Mouse (Mus musculus) G1E-ER4 (cell line): Measurements from ENCODE around the gene Sdc1. TPM values are rescaled to one million over a fixed set of nuclear protein-coding genes. Genes with fewer than 3 reads are reported as not detected.

Experiments used
- GATA1 ChIP-seq: IDR thresholded peaks from one replicate; pipeline ENCODE4 v1.8.0; 2012; ENCODE audit warnings: low read length, inconsistent platforms
- polyA plus RNA-seq: library from polyadenylated mRNA; stranded (reverse); fragments of >175 nt; gene quantifications from 2 replicates; pipeline ENCODE4 v1.2.3, GENCODE M21; 2012

The Sdc1 gene
- 0.32 and 0.70 TPM in 2 replicates for polyA plus RNA-seq

DNA sequence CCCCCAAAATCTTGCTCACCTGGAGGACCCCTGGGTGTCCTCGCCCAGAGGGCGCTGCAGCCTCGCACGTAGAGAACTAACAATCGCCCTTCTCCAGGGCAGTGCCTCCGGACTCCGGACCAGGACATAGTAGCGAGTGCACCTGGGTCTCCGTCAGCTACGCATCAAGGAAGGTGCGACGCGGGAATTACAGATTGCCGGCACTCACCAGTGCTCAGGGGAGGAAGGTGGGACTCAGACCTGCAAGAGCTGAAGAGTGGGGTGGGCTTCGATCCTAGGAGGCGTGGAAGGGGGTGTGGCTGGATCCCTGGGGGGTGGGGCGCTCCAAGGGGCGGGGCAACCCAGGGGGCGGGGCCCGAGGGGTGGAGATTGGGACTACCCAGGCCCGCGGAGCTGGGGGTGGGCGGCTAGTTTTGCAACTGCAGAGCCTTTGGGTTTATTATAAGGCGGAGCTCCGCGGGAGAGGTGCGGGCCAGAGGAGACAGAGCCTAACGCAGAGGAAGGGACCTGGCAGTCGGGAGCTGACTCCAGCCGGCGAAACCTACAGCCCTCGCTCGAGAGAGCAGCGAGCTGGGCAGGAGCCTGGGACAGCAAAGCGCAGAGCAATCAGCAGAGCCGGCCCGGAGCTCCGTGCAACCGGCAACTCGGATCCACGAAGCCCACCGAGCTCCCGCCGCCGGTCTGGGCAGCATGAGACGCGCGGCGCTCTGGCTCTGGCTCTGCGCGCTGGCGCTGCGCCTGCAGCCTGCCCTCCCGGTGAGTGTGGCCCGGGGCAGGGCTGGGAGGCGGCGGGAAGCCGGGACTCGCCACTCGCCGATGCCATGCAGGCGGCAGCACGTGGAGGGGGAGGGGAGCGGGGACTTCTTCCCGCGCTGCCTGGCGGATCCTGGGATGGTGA lies at the start of gene Sdc1:
Sdc1 (plus strand) TSS at position 378 of the 898 bp plus-strand sequence.
- TF ChIP-seq GATA1 = no peak

DNA sequence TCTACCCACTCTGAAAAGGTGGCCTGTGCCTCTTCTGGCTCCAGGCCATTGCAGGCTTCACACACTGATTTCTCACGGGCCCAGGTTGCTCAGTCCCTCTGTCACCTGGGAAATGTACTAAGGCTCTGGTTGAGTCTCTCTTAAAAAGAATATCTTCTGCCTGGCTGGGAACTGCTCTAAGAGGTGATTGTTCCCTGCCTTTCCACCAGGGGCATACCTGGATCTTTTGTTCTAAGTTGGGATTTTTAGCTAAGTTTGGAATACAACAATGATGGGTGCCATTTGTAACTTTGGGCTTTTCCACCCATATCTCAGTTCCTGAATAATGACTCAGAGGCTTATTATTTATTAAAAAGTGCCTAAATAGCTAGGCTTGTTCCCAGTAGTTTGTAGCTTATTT lies 44.2 kb upstream of the Sdc1 start:
- no peak for TF ChIP-seq GATA1

DNA sequence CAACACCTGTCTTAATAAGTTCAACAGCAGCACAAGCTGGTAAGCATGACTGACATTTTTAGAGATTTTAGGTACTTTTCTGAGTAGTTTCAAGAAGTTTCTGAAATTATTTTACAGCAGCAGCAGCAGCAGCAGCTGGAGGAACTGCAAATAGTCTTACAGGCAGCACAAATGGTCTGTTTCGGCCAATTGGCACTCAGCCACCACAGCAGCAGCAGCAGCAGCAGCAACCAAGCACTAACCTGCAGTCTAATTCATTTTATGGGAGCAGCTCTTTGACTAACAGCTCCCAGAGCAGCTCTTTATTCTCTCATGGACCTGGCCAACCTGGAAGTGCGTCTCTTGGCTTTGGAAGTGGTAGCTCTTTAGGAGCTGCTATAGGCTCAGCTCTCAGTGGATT lies 42.4 kb upstream of the Sdc1 start:
- no peak for TF ChIP-seq GATA1

DNA sequence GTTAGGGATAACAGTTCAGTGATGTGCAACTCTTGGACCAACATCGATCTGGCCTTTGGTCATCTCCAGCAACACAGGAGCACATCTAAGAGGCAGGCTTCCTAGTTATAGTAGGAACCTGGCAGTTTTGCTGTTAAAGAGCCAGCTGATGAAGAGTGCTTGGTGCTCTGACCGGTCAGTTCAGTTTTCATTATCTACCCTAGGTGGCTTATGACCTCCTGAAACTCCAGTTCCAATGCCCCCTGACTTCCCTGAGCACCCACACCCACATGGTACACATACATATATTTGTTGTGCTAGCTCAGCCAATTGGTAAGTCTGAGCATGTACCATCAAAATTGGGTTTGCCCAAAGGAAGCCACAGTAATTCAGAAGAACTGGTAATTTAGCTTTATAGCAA lies 17.5 kb upstream of the Sdc1 start:
- no peak for TF ChIP-seq GATA1

DNA sequence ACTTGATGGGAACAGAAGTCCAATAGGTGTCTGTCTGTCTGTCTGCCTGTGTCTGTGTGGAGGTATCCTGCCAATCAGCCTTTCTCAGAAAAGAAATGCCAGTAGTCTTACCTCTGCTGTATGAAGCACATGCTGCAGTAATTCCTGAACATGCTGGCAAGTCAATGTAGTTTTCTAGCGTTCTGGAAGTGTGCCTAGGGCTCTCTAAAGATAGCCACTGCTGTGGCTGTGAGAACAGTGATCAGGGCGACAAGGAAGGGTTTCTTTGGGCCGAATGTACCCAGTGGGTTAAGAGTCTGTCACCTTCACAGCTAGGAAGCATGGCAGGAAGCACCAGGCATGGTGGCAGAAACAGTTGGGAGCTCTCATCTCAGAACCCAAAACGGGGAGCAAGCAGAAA lies 17.0 kb upstream of the Sdc1 start:
- TF ChIP-seq GATA1 = no peak

DNA sequence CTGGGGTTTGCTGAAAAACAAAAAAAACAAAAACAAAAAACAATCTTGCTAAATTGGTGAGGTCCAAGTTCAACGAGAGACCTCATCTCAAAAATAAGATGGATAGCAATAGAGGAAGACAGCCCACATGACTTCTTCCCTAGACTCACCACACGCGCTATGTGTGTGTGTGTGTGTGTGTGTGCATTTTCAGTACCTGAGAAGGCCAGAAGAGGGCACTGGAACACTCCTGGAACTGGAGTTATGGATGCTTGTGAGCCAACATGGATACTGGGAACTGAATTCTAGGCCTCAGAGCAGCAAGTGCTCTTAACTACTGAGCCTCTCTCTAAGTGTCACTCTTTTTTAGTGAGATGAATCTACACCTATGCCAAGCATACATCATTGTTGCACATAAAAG lies 13.1 kb upstream of the Sdc1 start:
- TF ChIP-seq GATA1 = no peak

DNA sequence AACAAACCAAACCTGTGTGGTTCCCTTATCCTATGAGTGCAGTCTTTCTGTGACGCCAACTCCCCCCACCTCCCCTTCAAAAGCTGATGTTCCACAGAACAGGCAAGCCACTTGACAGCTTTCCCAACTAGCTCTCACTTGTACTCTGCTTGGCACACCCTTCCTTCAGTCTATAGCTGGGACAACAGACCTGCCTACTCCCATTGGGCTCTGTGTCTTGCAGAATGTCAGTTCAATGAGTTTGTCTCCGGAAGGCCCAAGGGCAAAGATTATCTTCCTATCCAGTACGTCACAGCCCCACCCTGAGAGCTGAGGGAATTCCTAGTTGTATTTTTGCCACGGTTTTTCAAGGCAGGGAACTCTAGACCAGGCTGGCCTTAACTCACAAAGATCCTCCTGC lies 12.0 kb upstream of the Sdc1 start:
- TF ChIP-seq GATA1 = no peak

DNA sequence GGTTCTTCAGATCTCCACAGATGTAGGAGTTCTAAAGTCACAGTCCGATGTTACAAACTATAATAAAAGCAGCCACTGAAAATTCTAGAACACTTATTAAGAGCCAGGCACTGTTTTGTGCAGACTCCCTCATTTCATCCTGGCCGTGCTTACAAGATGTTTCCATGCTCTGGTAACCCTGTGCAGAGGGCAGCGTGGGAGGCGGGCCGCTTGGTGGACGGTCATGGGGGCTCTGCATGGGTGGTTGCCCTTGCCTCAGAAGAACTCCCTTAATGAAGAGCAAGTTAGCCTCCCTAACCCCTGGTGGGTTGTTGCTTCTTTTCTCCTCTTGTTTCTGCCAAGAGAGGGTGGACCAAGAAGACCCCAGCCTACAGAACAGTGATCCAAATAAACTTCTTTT lies 11.3 kb upstream of the Sdc1 start:
- TF ChIP-seq GATA1 = no peak

DNA sequence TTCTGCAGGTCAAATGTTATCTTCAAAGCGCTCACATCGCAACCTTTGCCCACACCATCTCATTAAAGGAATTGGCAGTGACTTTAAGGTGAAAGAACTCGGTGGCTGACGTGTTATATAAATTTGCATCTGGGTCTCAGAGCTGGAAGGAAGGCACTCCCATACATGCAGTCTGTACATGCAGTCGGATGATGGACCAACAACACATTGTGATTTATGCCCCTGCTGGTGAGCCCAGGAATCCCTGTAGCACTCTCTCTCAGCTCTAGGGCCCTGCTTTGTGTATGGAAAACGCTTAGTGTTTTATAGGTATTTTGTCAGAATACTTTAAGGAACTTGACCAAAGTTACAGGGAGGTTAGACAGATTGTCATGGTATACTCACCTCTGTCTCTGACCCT lies 10.6 kb upstream of the Sdc1 start:
- TF ChIP-seq GATA1 = no peak

DNA sequence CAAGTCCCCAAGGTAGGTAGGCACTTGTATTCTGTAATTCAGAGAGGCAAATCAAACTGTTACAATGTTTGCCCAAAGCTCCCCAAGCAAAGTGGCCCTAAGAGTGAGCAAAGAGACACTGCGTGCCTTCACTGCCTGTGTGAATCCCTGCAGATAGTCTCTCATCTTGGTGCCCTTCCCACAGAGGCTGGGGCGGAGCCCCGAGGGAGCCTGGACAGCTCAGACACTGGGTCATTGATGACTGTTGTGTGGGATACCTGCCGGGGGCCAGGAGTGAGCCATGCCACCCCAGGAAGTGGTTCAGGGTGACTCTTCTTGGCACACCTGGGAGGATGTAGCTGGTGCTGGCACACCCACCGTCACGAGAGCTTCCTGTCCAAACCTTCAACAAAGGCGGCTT lies 10.1 kb upstream of the Sdc1 start:
- no peak for TF ChIP-seq GATA1

DNA sequence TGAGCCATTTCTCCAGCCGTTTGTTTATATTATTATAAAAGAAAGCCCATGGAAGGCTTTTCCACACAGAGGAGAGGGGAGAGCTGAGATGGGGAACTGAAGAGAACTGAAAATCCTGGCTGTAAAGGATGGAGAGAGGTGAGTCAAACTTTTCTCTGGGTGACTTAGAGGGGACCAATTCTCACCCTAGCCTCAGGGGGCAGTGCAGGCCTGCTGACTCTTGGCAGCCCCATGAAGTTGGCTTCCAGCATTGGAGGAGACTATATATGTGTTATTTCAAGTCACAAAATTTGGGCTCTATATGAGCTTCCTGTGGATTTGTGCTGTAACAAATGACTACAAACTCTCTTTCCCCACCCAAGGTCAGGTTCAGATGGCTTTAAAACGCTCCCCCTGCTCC lies 8.5 kb upstream of the Sdc1 start:
- TF ChIP-seq GATA1 = no peak

DNA sequence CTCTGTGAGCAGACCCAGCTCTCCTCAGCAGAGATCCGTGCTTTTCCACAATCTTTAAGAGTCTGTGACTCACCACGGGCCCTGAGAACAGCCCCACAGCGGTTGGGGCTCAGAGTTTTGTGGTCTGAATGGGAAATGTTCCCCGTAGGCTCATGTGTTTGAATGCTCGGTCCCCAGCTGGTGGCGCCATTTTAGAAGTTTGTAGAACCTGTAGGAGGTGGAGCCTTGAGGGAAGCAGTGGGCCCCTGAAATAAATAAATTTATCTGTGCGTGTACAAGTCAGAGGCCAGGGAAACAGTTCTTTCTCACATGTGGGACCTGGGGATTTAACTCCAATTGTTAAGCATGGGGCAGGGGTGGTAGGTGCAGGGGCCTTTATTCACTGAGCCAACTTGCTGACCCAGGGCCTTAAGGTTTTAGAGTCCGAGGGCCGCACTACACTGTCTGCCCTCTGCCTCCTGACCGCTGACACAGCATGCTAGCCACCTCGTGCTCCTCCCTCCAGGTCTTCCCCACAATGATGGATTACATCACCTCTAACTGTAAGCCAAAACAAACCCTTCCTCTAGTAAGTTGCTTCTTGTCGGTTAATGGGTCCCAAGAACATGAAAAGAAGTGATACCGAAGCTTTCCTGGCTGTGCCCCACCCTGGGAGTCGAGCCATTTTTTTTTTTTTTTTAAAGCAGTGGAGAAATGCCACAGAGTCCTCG lies 6.7 kb upstream of the Sdc1 start:
- TF ChIP-seq GATA1 = no peak

DNA sequence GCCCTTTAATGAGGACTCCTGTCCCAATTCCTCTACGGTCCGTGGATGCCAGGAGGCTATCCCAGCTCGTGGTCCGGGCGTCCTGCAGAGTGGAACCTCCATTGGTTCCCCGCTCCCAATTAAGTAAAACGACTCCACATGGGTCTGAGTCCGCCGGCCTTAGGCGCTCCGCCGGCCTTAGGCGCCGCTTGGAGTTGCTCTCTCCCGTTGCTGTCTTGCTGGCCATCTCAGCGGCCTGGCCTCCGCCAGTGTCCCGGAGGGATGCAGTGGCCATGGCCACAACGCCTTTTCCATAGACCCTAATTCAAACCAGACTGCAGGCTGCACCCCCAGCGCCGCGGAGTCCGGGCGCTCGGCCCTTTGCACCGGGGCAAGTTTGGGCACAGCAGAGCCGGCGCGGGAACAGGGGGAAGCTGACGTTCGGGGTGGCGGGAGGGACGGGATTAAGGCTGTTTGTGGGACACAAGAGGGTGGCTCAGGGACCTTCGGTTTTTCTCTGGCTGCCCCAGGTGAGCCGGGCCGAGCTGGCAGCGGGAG lies 789 bp downstream of the Sdc1 start:
- no peak for TF ChIP-seq GATA1

DNA sequence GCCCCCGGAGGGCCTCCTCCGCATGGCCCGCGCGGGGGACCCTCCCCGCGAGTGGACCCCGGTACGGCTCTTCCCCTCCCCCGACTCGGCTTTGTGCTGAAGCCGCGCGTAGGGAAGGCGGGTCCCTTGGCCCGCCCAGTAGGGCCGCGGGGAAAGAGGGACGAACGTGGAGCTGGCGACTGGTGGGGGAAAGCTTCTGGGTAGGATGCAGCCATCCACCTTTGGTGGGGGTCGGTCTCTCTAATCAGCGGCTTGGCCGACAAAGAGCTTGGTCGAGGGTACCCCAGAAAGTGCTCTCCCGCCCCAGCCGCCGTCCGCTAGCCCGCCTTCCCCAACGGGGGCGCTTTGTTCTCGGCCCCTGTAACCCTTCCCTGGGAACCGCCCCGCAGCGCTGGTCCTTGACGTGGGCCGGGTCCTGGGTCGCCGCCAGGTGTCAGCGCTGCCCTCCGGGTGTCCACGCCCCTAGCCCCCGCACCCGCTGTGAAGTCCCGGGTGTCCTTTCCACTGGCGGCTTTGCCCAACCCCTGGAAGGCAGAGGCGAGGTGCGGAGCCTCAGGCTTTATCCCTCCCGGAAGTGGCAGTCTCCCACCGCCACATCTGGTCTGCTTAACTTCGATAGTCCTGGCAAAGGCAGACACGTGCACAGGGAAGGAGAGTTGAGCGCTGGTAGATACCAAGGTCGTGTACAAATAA lies 1.5 kb downstream of the Sdc1 start:
- TF ChIP-seq GATA1 = no peak

DNA sequence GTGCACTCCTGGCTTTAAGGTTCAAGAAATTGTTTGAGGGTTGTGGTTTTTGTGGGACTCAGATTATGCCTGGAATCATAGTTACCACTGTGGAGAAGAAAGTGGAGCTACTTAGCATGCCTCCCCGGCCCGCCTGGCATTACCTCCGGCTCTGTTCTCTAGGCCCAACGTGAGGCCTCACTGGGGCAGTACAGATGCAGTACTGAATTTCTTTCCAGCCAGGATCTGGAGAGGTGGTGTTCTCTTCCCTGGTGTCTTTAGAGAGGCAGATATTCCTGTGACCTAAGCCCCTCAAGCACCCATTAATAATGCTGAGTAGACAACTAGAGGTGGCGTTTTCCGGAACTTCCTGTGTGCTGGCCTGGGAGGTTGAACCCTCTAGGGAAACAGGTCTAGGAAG lies 2.2 kb downstream of the Sdc1 start:
- TF ChIP-seq GATA1 = no peak

DNA sequence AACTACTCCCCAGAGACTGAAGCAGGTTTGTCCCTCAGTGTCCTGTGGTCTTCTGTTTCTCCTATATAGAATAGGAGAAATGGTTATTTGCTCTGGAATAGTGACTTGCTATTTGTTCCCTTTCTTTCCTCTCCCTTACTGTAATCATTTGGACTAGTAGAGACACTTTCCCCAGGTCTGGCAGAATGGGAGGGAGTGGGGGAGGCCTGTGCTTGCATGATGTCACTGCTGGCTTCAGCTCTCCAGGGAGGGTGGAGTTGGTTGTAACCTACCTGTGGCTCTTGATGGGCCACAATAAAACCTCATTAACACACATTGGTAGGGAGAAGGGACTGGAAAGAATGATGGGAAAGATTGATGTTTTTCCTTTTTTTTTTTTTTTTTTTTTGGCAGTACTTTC lies 3.1 kb downstream of the Sdc1 start:
- no peak for TF ChIP-seq GATA1
